Mouse (Mus musculus) midbrain, postnatal 0 days (tissue): ENCODE results near the gene Herc2. TPM values are rescaled to one million over a fixed set of nuclear protein-coding genes. Genes with fewer than 3 reads are reported as not detected.

Experiments
- ATAC-seq: fragments of 200-750 bp; cut with Nextera tagmentation; 2 replicates; pipeline ENCODE4 v1.8.0; 2017; ENCODE audit warnings: moderate number of reproducible peaks, mild to moderate bottlenecking, moderate TSS enrichment, moderate library complexity; ENCODE audit not compliant: low FRiP score
- DNase-seq: peaks from one replicate; pipeline ENCODE4 v3.0.0-alpha.2; 2015; ENCODE audit warnings: low spot score
- H3K27ac ChIP-seq: fragments of 300-500 bp; sonication (generic); 2 replicates; pipeline ENCODE4 v1.5.1; 2014; ENCODE audit warnings: low read depth, mild to moderate bottlenecking, low read length, mixed read lengths
- H3K27me3 ChIP-seq: fragments of 300-500 bp; sonication (generic); 2 replicates; pipeline ENCODE4 v1.6.1; 2014; ENCODE audit warnings: low read length, control low read depth, mixed read lengths; ENCODE audit not compliant: insufficient read depth
- H3K36me3 ChIP-seq: fragments of 300-500 bp; sonication (generic); 2 replicates; pipeline ENCODE4 v1.6.1; 2014; ENCODE audit warnings: low read length, control low read depth, mixed read lengths; ENCODE audit not compliant: insufficient read depth
- H3K4me1 ChIP-seq: fragments of 300-500 bp; sonication (generic); 2 replicates; pipeline ENCODE4 v1.6.1; 2014; ENCODE audit warnings: mild to moderate bottlenecking, control low read depth, antibody characterized with exemption, low read length, mixed read lengths; ENCODE audit not compliant: insufficient read depth
- H3K4me2 ChIP-seq: fragments of 300-500 bp; sonication (generic); 2 replicates; pipeline ENCODE4 v1.6.1; 2014; ENCODE audit warnings: low read depth, mild to moderate bottlenecking, low read length, mixed read lengths; ENCODE audit not compliant: poor library complexity, severe bottlenecking
- H3K4me3 ChIP-seq: fragments of 300-500 bp; sonication (generic); 2 replicates; pipeline ENCODE4 v1.5.1; 2014; ENCODE audit warnings: low read depth, mild to moderate bottlenecking, low read length, moderate library complexity
- H3K9ac ChIP-seq: fragments of 300-500 bp; sonication (generic); replicated peaks from 2 replicates; pipeline ENCODE4 v1.6.1; 2014; ENCODE audit warnings: mild to moderate bottlenecking, low read length, moderate library complexity, mixed read lengths; ENCODE audit not compliant: poor library complexity, severe bottlenecking
- H3K9me3 ChIP-seq: fragments of 300-500 bp; sonication (generic); 2 replicates; pipeline ENCODE4 v1.6.1; 2016; ENCODE audit warnings: low read length, control low read depth
- CTCF ChIP-seq: IDR thresholded peaks from 2 replicates; pipeline ENCODE4 v1.5.1; 2016; ENCODE audit warnings: antibody characterized with exemption, mild to moderate bottlenecking
- WGBS: fragments of 180-500 bp; shearing (Covaris S2); extraction: QIAGEN DNeasy Blood & Tissue Kit; methylation state at CpG from one replicate; pipeline ENCODE4 v1.1.7; 2014; 5-methylcytosine and 5-hydroxymethylcytosine counted together
- polyA plus RNA-seq: library from polyadenylated mRNA; unstranded; fragments of >200 nt; fragmentation: Nextera tagmentation; extraction: Ambion mirVana; gene quantifications from 2 replicates; pipeline ENCODE4 v1.2.1, GENCODE M21; 2015
- total RNA-seq: library from RNA; depleted of rRNA; stranded (reverse); fragments of >200 nt; gene quantifications from 2 replicates; pipeline ENCODE4 v1.2.3, GENCODE M21; 2014

The Herc2 gene
- total and polyA plus RNA-seq, 2 experiments from 2014 or later: 47.8 to 89.2 TPM

- Histone ChIP-seq H3K27ac (no peak overlapping the region), H3K9me3 (no peaks in the 10 kb centered on the region), H3K36me3 (peaks cover 59% of the 10 kb centered on the region), H3K9ac (no peak overlapping the region), H3K4me2 (no peak overlapping the region), H3K4me3 (no peak overlapping the region), H3K27me3 (no peaks in the 10 kb centered on the region), H3K4me1 (no peaks in the 10 kb centered on the region)
- no peak for TF ChIP-seq CTCF
- DNase-seq (no peak), ATAC-seq (no peak)
- WGBS: 98% methylated on average over 2 of the region's 2 CpGs
Observed at GRCm38 (mm10) chr7:56203286-56203685, 153.3 kb downstream of the Herc2 start.

GRCm38 (mm10) chr7:56204877-56205276 is 154.9 kb downstream of the Herc2 start:
- H3K27me3 ChIP-seq: no peaks in the 10 kb centered on the region
- H3K4me3 ChIP-seq: no peak overlapping the region
- H3K4me1 ChIP-seq: no peaks in the 10 kb centered on the region
- WGBS: 36% methylated on average over 3 of the region's 3 CpGs
- DNase-seq: no peak
- H3K4me2 ChIP-seq: no peak overlapping the region
- no peaks in the 10 kb centered on the region for H3K9me3 ChIP-seq
- H3K36me3 ChIP-seq: peaks cover 59% of the 10 kb centered on the region
- H3K27ac ChIP-seq: no peak overlapping the region
- ATAC-seq: no peak
- no peak overlapping the region for H3K9ac ChIP-seq
- TF ChIP-seq CTCF: no peak

GRCm38 (mm10) chr7:56220811-56221210 is 170.8 kb downstream of the Herc2 start:
- H3K9me3 ChIP-seq: no peaks in the 10 kb centered on the region
- H3K9ac ChIP-seq: no peak overlapping the region
- H3K4me3 ChIP-seq: no peak overlapping the region
- 81% methylated on average over 6 of the region's 6 CpGs for WGBS
- DNase-seq (no peak), ATAC-seq (no peak)
- no peaks in the 10 kb centered on the region for H3K27me3 ChIP-seq
- TF ChIP-seq CTCF: no peak
- no peak overlapping the region for H3K4me2 ChIP-seq
- H3K36me3 ChIP-seq: peaks cover 65% of the 10 kb centered on the region
- no peaks in the 10 kb centered on the region for H3K4me1 ChIP-seq
- H3K27ac ChIP-seq: no peak overlapping the region

- Histone ChIP-seq H3K27me3 (no peaks in the 10 kb centered on the region), H3K9me3 (no peaks in the 10 kb centered on the region), H3K27ac (0 out of 2 replicates have a peak overlapping the region, but pooled peaks have one; percentile 12), H3K9ac (no peak overlapping the region), H3K4me1 (no peaks in the 10 kb centered on the region), H3K4me3 (no peak overlapping the region), H3K4me2 (no peak overlapping the region), H3K36me3 (peaks cover 13% of the 10 kb centered on the region)
- ATAC-seq (peak; percentile 78), DNase-seq (no peak)
- 18% methylated on average over 5 of the region's 5 CpGs for WGBS
- TF ChIP-seq CTCF: no peak
Observed at GRCm38 (mm10) chr7:56235794-56236423, 185.9 kb downstream of the Herc2 start.

- Histone ChIP-seq H3K9me3 (no peaks in the 10 kb centered on the region), H3K4me1 (no peaks in the 10 kb centered on the region), H3K27ac (no peak overlapping the region), H3K4me3 (no peak overlapping the region), H3K4me2 (no peak overlapping the region), H3K36me3 (peaks cover 9% of the 10 kb centered on the region), H3K27me3 (no peaks in the 10 kb centered on the region), H3K9ac (no peak overlapping the region)
- DNase-seq (no peak), ATAC-seq (no peak)
- WGBS: 51% methylated on average over 3 of the region's 3 CpGs
- no peak for TF ChIP-seq CTCF
Observed at GRCm38 (mm10) chr7:56236617-56237016, 186.6 kb downstream of the Herc2 start.

- Histone ChIP-seq H3K36me3 (no peaks in the 10 kb centered on the region), H3K27me3 (no peaks in the 10 kb centered on the region), H3K27ac (no peak within 1 kb of the TSS), H3K9me3 (no peaks in the 10 kb centered on the region), H3K4me1 (no peaks in the 10 kb centered on the region), H3K9ac (no peak within 1 kb of the TSS), H3K4me2 (no peak within 1 kb of the TSS), H3K4me3 (no peak within 1 kb of the TSS)
- ATAC-seq (no peak), DNase-seq (no peak)
- TF ChIP-seq CTCF: no peak
- 46% methylated on average over 3 of the region's 3 CpGs for WGBS
Observed at GRCm38 (mm10) chr7:56239543-56239942, 189.5 kb downstream of the Herc2 start, which contains the start of gene Oca2. Oca2 (plus strand) TSS chr7:56239760.
